Mouse (Mus musculus): ENCODE measurements around the gene Evi2b.

GRCm38 (mm10) chr11:79524310-79524575 is 681 bp upstream of the Evi2b start:
- TF ChIP-seq MYOG (IDR thresholded peaks at IDR 0.05; ENCODE audit: control insufficient read depth, extremely low read depth, insufficient read length): no peak
- TF ChIP-seq CTCF (IDR thresholded peaks at IDR 0.05; ENCODE audit: control insufficient read depth, insufficient read depth, insufficient read length): no peak
- no peak for TF ChIP-seq MAX (IDR thresholded peaks at IDR 0.05)
- TF ChIP-seq MYOD1 (IDR thresholded peaks at IDR 0.05; ENCODE audit: control insufficient read depth, insufficient read length, low read depth): no peak
- TF ChIP-seq USF1 (IDR thresholded peaks at IDR 0.05; ENCODE audit: low read depth): no peak
- TF ChIP-seq FOSL1 (IDR thresholded peaks at IDR 0.05; ENCODE audit: insufficient read depth, low read length, poor library complexity, severe bottlenecking): no peak

All from C2C12 (cell line).